Mouse (Mus musculus) adrenal gland, adult (tissue): ENCODE measurements at regions not wholly inside any gene's neighbourhood (a gene's known extent, or its start where the extent isn't known, plus 50 kb on each side); places are given as distances from the start of the nearest gene placed in this dataset.

Experiments
- DNase-seq, 2 experiments: peaks; one replicate each; pipeline ENCODE4 v3.0.0; 2022 to 2023; ENCODE audit warnings: low spot score in 1 of 2; ENCODE audit not compliant: inconsistent age in 2 of 2

GRCm38 (mm10) chr15:88468107-88468506 lies 132.0 kb upstream of the Zdhhc25 start:
- DNase-seq: no peak

- DNase-seq: peak; percentile 34 to 68
Observed at GRCm38 (mm10) chr15:88468810-88469209, 131.3 kb upstream of the Zdhhc25 start.

- DNase-seq: no peak
Observed at GRCm38 (mm10) chr15:88469508-88470455, 130.3 kb upstream of the Zdhhc25 start.

- no peak for DNase-seq
Observed at GRCm38 (mm10) chr15:88472351-88473100, 127.6 kb upstream of the Zdhhc25 start.

GRCm38 (mm10) chr15:88473221-88473620 lies 126.9 kb upstream of the Zdhhc25 start:
- no peak for DNase-seq

- DNase-seq: no peak
Observed at GRCm38 (mm10) chr15:88483471-88483870, 116.6 kb upstream of the Zdhhc25 start.

- no peak for DNase-seq
Observed at GRCm38 (mm10) chr15:88489715-88490114, 110.4 kb upstream of the Zdhhc25 start.

- DNase-seq: peak in 1 of 2 experiments; percentile 22
Observed at GRCm38 (mm10) chr15:88490316-88491090, 109.6 kb upstream of the Zdhhc25 start.

GRCm38 (mm10) chr15:88491091-88491366 lies 109.1 kb upstream of the Zdhhc25 start:
- DNase-seq: peak in 1 of 2 experiments; percentile 37

GRCm38 (mm10) chr15:88497957-88498356 lies 102.1 kb upstream of the Zdhhc25 start:
- no peak for DNase-seq

- peak; percentile 78 to 91 for DNase-seq
Observed at GRCm38 (mm10) chr15:88502311-88502710, 97.8 kb upstream of the Zdhhc25 start.

- no peak for DNase-seq
Observed at GRCm38 (mm10) chr15:88503896-88504295, 96.2 kb upstream of the Zdhhc25 start.

GRCm38 (mm10) chr15:88505491-88506119 lies 94.5 kb upstream of the Zdhhc25 start:
- no peak for DNase-seq

- DNase-seq: peak; percentile 64 to 67
Observed at GRCm38 (mm10) chr15:88507886-88508285, 92.2 kb upstream of the Zdhhc25 start.

GRCm38 (mm10) chr15:88508971-88509370 lies 91.1 kb upstream of the Zdhhc25 start:
- peak in 1 of 2 experiments; percentile 24 for DNase-seq

- DNase-seq: no peak
Observed at GRCm38 (mm10) chr15:88509626-88510025, 90.5 kb upstream of the Zdhhc25 start.

- no peak for DNase-seq
Observed at GRCm38 (mm10) chr15:88514091-88514490, 86.0 kb upstream of the Zdhhc25 start.

GRCm38 (mm10) chr15:88531218-88531617 lies 68.9 kb upstream of the Zdhhc25 start:
- DNase-seq: no peak

- DNase-seq: no peak
Observed at GRCm38 (mm10) chr15:88532008-88532407, 68.1 kb upstream of the Zdhhc25 start.

GRCm38 (mm10) chr15:88533354-88533753 lies 66.7 kb upstream of the Zdhhc25 start:
- no peak for DNase-seq

GRCm38 (mm10) chr15:88535516-88535915 lies 64.6 kb upstream of the Zdhhc25 start:
- no peak for DNase-seq
